Mouse (Mus musculus) splenic B cell, adult 2 months (primary cell): ENCODE data around the gene Sec62.

Experiments used
- DNase-seq: peaks from one replicate; pipeline ENCODE4 v3.0.0-alpha.2; 2011; ENCODE audit warnings: low read depth, low spot score
- H3K27me3 ChIP-seq: 2 replicates; pipeline ENCODE4 v1.6.1; 2012; ENCODE audit warnings: mild to moderate bottlenecking, low read length, moderate library complexity, mixed read lengths; ENCODE audit not compliant: control insufficient read depth, poor library complexity, insufficient read depth, severe bottlenecking
- H3K36me3 ChIP-seq: 2 replicates; pipeline ENCODE4 v1.6.1; 2012; ENCODE audit warnings: mild to moderate bottlenecking, low read length, moderate library complexity, mixed read lengths; ENCODE audit not compliant: control insufficient read depth, poor library complexity, insufficient read depth, severe bottlenecking

Gene Sec62

GRCm38 (mm10) chr3:30792737-30793402 lies at the start of gene Sec62:
Gene Sec62 (plus strand): TSS chr3:30792875.
- Histone ChIP-seq H3K27me3 (no peaks in the 10 kb centered on the region), H3K36me3 (no peaks in the 10 kb centered on the region)
- peak; percentile 95 for DNase-seq

GRCm38 (mm10) chr3:30742891-30743290 lies 49.8 kb upstream of the Sec62 start:
- no peak for DNase-seq
- Histone ChIP-seq H3K27me3 (no peaks in the 10 kb centered on the region), H3K36me3 (no peaks in the 10 kb centered on the region)

- DNase-seq = no peak
- H3K27me3 ChIP-seq = no peaks in the 10 kb centered on the region
Measured at GRCm38 (mm10) chr3:30746006-30746405, 46.7 kb upstream of the Sec62 start, which contains the start of gene Samd7. Gene Samd7 (plus strand): TSS chr3:30746293.

GRCm38 (mm10) chr3:30748316-30748715 lies 44.4 kb upstream of the Sec62 start:
- no peaks in the 10 kb centered on the region for H3K36me3 ChIP-seq
- no peak for DNase-seq
- H3K27me3 ChIP-seq = no peaks in the 10 kb centered on the region

More at GRCm38 (mm10) chr3:30746006-30746405, 46.7 kb upstream of the Sec62 start, which contains the start of gene Samd7:
- no peaks in the 10 kb centered on the region for H3K36me3 ChIP-seq

- no peaks in the 10 kb centered on the region for H3K36me3 ChIP-seq
- no peak for DNase-seq
- H3K27me3 ChIP-seq = no peaks in the 10 kb centered on the region
Measured at GRCm38 (mm10) chr3:30754696-30755095, 38.0 kb upstream of the Sec62 start.

- H3K36me3 ChIP-seq = no peaks in the 10 kb centered on the region
- H3K27me3 ChIP-seq = no peaks in the 10 kb centered on the region
- no peak for DNase-seq
Measured at GRCm38 (mm10) chr3:30764877-30765276, 27.8 kb upstream of the Sec62 start.

GRCm38 (mm10) chr3:30765311-30766027 lies 27.2 kb upstream of the Sec62 start:
- H3K36me3 ChIP-seq = no peaks in the 10 kb centered on the region
- DNase-seq = no peak

GRCm38 (mm10) chr3:30766177-30766576 lies 26.5 kb upstream of the Sec62 start:
- no peak for DNase-seq
- Histone ChIP-seq H3K36me3 (no peaks in the 10 kb centered on the region), H3K27me3 (no peaks in the 10 kb centered on the region; the same call in 1 of the 2 replicates)

More at GRCm38 (mm10) chr3:30765311-30766027, 27.2 kb upstream of the Sec62 start:
- H3K27me3 ChIP-seq = no peaks in the 10 kb centered on the region; the same call in 1 of the 2 replicates

GRCm38 (mm10) chr3:30767271-30767670 lies 25.4 kb upstream of the Sec62 start:
- H3K27me3 ChIP-seq = no peaks in the 10 kb centered on the region; the same call in 1 of the 2 replicates
- DNase-seq = no peak
- H3K36me3 ChIP-seq = no peaks in the 10 kb centered on the region

- DNase-seq = no peak
- Histone ChIP-seq H3K27me3 (no peaks in the 10 kb centered on the region; the same call in 1 of the 2 replicates), H3K36me3 (no peaks in the 10 kb centered on the region)
Measured at GRCm38 (mm10) chr3:30769755-30770515, 22.7 kb upstream of the Sec62 start.

GRCm38 (mm10) chr3:30771560-30771959 lies 21.1 kb upstream of the Sec62 start:
- no peak for DNase-seq
- no peaks in the 10 kb centered on the region; the same call in 1 of the 2 replicates for H3K27me3 ChIP-seq
- H3K36me3 ChIP-seq = no peaks in the 10 kb centered on the region

- H3K27me3 ChIP-seq = no peaks in the 10 kb centered on the region; the same call in 1 of the 2 replicates
- no peaks in the 10 kb centered on the region for H3K36me3 ChIP-seq
- no peak for DNase-seq
Measured at GRCm38 (mm10) chr3:30772631-30773030, 20.0 kb upstream of the Sec62 start.

GRCm38 (mm10) chr3:30774677-30775076 lies 18.0 kb upstream of the Sec62 start:
- H3K27me3 ChIP-seq = no peaks in the 10 kb centered on the region; the same call in 1 of the 2 replicates
- no peaks in the 10 kb centered on the region for H3K36me3 ChIP-seq
- no peak for DNase-seq

GRCm38 (mm10) chr3:30777984-30778383 lies 14.7 kb upstream of the Sec62 start:
- Histone ChIP-seq H3K36me3 (no peaks in the 10 kb centered on the region), H3K27me3 (no peaks in the 10 kb centered on the region)
- no peak for DNase-seq
